Mouse (Mus musculus) thymus, postnatal 36 days (tissue): ENCODE data around the gene Ppfibp1.

ENCODE experiments used
- DNase-seq, 2 experiments: peaks; one replicate each; pipeline ENCODE4 v3.0.0; 2022; ENCODE audit warnings: mixed read lengths in 2 of 2

Ppfibp1 gene

DNA sequence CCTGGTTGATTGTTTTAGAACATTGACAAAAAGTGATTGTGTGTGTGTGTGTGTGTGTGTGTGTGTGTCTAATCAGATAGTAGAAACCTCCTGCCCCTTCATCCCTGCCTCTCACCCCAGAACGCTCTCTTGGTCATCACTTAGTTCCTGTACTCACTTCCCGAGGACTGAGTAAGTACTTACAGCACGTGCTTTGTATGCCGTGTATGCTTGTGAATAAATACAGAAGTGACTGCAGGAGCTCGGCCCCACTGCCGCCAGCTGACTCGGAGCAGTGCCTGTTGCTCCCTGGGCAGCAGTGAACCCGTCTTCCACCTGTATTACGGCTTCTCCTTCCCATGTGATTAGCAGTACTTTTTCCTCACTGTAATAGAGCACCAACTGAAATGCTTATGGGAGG lies 164.2 kb downstream of the Ppfibp1 start:
- DNase-seq = no peak

DNA sequence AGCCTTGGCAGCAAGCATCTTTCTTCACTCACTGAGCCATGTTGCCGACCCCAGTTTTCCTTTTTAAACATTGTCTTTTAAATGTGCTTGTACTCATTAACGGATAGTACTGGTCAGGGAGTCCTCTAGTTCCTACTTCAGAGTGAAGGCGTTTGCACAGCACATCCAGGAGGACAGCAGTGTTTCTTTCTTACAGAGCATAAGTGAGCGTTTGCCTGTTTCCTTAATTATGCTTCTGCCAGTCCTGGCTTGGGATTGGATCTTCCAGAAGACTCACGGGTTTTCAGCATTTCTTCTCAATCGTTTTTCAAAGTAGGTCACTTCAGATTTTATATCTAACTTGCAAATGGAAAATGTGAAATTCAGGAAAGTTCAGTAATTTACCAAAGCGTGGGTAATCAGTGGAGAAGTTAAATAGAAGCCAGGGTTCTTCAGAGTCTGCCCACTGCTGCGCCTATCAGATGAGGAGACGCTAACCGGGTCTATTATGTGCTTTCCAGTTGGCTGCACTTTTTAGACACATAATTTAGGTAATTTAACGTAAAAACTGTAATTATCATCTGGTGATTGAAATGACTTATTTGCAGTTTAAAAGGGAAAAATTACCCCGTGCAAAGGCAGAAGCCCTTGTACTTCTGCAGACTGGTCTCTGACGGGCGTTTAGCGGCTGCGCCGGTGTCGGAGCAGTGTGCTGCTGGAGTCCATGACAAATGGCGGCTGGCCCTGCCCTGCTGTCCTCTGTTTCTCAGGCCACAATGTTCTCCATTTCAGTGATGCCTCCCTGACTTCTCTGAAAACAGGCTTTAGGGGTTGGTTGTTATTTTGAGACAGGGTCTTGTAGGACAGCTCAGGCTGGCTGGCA lies 165.7 kb downstream of the Ppfibp1 start:
- DNase-seq = no peak

DNA sequence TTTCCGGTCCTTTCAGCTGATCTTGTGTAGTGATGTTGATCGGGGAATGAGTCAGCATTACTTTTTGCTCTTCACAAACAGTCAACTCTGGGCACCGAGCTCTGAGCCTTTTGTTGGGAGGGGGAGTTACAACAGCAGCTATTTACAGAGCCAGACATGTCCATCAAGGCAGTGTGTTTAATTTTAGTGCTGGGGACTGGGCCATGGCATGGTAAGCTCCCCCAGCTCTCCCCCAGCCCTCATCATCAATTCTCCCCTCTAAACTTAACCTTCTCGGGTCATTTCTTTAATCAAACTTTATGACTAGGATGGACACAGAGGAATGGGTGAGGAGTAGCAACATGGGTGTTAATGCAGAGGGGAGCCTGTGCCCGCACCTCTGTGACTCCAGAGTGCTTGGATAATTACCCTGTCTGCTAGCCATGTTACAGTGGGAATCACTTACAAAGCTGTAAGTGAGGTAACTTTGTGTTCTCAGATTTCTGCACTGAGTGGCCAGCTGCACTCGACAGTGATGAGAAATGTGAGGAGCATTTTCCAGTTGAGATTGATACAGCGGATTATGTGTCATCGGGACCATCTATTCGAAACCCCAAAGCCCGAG lies 167.2 kb downstream of the Ppfibp1 start:
- DNase-seq = no peak

DNA sequence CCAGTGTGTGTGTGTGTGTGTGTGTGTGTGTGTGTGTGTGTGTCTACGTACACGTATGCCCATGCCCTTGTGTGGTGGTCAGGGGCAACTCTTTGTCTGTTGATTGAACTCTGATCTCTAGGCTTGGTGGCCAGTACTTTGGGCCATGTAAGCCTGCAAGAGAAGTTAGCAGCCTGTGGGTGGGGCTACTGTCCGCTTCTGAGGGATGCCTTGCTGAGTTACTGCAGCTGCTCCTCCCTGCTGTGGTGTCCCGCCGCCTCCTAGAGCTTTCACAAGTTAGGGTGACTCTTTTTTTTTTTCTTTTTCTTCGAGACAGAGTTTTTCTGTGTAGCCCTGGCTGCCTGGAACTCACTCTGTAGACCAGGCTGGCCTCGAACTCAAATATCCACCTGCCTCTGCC lies 171.0 kb downstream of the Ppfibp1 start:
- no peak for DNase-seq

DNA sequence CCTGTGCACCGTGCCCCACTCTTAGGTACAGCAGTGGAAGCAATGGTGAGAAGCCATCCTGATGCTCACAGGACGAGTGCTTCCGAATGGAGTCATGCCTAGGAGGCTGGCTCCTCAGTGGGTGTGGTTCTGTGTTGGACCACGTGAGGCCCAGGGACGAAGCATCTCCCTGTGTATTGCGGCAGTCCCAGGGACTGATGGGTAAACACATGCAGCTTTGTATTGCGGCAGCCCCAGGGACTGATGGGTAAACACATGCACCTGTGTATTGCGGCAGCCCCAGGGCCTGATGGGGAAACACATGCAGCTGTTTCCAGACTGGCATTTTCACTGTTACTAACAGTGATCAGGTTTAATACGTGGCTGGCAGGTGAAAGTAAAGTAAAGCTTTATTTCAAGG lies 173.3 kb downstream of the Ppfibp1 start:
- no peak for DNase-seq

DNA sequence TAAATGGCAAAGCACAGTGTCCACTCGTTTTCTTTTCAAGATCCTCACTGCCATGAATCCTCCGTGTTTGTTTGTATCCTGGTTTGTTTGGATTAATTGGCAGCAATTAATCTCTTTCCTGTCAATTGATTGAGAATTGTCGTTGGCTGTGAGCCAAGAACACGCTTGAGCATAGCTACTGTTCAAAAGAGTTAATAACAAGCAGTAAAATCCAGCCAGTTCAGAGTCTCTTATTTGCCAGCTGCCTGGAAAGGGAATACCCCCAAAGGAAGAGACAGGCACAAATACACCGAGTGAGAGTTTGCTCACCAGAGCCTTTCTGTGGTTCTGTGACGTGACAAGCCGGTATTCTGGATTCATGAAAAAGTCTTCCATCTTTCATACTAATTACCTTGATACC lies 173.7 kb downstream of the Ppfibp1 start:
- no peak for DNase-seq

DNA sequence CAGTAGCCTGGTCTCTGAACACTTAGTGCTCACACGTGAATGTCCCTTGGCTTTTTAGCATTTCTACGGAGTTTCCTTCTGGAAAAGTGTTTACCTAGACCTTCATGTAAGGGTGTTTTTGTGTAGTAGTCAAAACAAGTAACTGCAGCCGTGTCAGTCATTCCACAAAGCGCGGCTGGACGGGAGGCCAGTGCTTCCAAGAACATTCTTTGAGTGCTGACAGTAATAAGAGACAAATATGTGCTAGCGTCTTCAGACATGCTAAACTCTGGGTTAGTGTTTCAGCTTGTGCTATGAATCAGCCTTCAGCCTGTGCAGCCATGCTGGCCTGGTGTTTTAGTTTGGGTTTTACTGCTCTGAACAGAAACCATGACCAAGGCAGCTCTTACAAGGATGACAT lies 174.4 kb downstream of the Ppfibp1 start:
- no peak for DNase-seq

DNA sequence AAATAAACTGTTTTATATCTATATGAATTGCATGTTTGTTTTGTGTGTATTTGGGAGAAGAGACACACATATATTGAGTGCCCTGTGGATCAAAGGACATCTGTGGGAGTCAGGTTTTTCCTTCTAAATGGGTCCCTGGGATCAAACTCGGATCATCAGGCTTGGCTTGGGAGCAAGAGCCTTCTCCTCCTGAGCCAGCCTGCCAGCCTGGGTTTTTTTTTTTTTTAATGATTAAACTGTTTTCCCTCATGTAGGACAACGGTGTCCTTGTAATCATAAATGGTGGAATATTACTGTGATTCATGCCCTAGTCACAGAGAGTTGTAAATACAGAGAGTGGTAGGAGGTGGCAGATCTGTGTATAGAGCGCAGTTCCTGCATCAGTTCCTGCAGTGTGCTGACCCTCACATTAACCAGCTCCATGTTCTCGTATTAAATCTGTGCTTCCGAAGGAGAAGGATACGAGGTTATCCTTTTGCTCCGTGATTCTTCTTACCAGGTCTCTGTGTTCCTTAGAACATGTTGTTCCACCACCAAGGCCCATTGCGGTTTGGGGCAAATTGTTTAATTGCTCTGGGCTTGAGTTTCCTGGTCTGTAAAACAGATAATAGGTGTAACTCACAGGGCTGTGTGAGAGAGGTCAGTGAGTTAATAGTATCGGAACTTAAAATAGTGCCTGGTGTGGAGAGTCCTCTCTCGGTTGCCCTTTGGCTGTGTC lies 176.1 kb downstream of the Ppfibp1 start:
- no peak for DNase-seq

DNA sequence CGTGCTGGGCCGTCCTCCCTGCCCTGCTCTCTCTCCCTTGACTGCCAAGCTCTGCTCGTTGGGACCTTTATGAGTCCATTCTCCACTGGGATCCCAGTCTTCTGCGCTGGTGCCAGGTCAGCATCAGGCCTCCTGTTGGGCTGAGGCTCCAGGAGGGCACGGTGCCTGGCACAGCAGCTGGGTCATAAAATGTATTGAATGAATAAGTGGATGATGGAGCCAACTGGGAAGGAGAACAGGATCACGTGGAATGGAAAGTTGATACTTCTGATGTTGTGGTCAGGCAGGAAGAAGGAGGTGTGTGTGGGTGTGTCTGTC lies 176.6 kb downstream of the Ppfibp1 start:
- DNase-seq = no peak

DNA sequence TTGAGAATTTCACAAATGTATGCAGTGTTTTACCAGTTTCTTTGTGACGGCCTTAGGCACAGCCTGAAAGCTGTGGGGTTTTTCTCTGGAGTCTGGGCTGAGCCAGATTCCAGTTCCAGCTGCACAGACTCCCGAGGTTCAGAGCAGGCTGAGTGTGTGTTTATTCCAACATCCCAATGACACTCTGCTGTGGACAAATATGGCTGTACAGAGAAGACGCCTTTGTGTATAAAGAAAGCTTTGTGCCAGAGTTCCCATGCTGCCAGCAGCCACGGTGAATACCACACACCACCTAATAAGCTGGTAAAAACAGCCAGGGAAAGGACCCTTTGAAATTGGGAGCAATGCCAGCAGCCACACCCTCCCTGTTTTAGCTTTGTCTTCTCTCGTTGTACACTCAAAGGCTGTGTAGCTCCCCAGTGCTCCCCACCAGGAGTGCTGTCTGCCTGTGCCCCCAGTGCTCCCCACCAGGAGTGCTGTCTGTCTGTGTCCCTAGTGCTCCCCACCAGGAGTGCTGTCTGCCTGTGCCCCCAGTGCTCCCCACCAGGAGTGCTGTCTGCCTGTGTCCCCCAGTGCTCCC lies 187.6 kb downstream of the Ppfibp1 start:
- DNase-seq = no peak

DNA sequence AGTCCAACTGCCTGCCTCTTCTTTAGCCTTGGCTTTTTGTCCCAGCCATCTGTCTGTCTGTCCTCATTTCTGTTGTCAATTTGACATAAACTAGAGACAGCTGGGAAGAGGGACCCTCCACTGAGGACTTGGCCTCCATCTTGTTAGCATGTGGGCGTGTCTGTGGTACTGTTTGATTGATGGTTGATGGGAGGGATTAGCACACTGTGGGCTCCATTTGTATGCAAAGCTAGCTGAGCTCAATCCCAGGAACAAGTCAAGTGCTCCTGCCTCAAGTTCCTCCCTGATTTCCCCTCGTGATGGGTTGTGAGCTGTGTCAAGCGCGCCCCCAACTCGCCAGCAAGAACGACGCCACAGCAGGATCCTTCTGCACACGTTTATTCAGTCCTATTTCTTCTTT lies 188.6 kb downstream of the Ppfibp1 start:
- DNase-seq = no peak

DNA sequence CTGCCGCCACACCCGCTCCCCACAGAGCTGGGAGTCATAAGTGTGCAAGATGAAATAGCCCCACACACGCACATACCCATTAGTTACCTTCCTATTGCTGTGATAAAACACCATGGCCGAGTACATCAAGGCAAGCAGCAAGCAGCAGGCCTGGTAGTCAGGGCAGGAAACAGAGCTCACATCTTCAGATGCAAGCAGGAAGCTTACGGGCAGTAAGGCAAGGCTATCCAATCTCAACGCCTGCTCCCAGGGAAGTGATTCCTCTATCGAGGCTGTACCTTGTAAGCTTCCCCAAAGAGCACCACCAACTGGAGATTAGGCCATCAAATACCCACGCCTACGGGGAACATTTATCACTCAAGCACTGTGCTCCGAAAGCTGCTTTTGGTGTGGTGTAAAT lies 191.6 kb downstream of the Ppfibp1 start:
- DNase-seq = no peak
